Mouse (Mus musculus) forebrain, embryonic 14.5 days (tissue): ENCODE results near the gene Trpm8. TPM values are rescaled to one million over a fixed set of nuclear protein-coding genes. Genes with fewer than 3 reads are reported as not detected.

ENCODE experiments used
- ATAC-seq: fragments of 200-750 bp; cut with Nextera tagmentation; 2 replicates; pipeline ENCODE4 v1.8.0; 2017; ENCODE audit warnings: mild to moderate bottlenecking, moderate library complexity
- DNase-seq: peaks from one replicate; pipeline ENCODE4 v3.0.0-alpha.2; 2015; ENCODE audit warnings: low spot score
- H3K27ac ChIP-seq: fragments of 300-500 bp; sonication (generic); 2 replicates; pipeline ENCODE4 v1.5.1; 2014; ENCODE audit warnings: low read depth, mild to moderate bottlenecking, control low read depth, low read length, moderate library complexity
- H3K27me3 ChIP-seq: fragments of 300-500 bp; sonication (generic); replicated peaks from 2 replicates; pipeline ENCODE4 v1.6.1; 2014; ENCODE audit warnings: low read length, control low read depth, mixed read lengths; ENCODE audit not compliant: control insufficient read depth, insufficient read depth
- H3K36me3 ChIP-seq: fragments of 300-500 bp; sonication (generic); 2 replicates; pipeline ENCODE4 v1.6.1; 2014; ENCODE audit warnings: low read length, control low read depth; ENCODE audit not compliant: control insufficient read depth, insufficient read depth
- H3K4me1 ChIP-seq: fragments of 300-500 bp; sonication (generic); 2 replicates; pipeline ENCODE4 v1.6.1; 2014; ENCODE audit warnings: antibody characterized with exemption, low read length, control low read depth; ENCODE audit not compliant: control insufficient read depth, insufficient read depth
- H3K4me2 ChIP-seq: fragments of 300-500 bp; sonication (generic); 2 replicates; pipeline ENCODE4 v1.6.1; 2014; ENCODE audit warnings: mild to moderate bottlenecking, control low read depth, low read length
- H3K4me3 ChIP-seq: fragments of 300-500 bp; sonication (generic); 2 replicates; pipeline ENCODE4 v1.5.1; 2014; ENCODE audit warnings: low read depth, low read length, control low read depth
- H3K9ac ChIP-seq: fragments of 300-500 bp; sonication (generic); 2 replicates; pipeline ENCODE4 v1.6.1; 2014; ENCODE audit warnings: mild to moderate bottlenecking, low read length, control low read depth, moderate library complexity
- H3K9me3 ChIP-seq: fragments of 300-500 bp; sonication (generic); replicated peaks from 2 replicates; pipeline ENCODE4 v1.6.1; 2016; ENCODE audit warnings: low read length, control low read depth, mixed read lengths; ENCODE audit not compliant: control insufficient read depth
- WGBS: fragments of 180-500 bp; shearing (Covaris S2); extraction: QIAGEN DNeasy Blood & Tissue Kit; methylation state at CpG from one replicate; pipeline ENCODE4 v1.1.7; 2014; 5-methylcytosine and 5-hydroxymethylcytosine counted together
- polyA plus RNA-seq: library from polyadenylated mRNA; unstranded; fragments of >200 nt; fragmentation: Nextera tagmentation; extraction: Ambion mirVana; gene quantifications from 2 replicates; pipeline ENCODE4 v1.2.1, GENCODE M21; 2014

Gene Trpm8
- polyA plus RNA-seq, 1 experiment from 2014 or later: not detected

DNA sequence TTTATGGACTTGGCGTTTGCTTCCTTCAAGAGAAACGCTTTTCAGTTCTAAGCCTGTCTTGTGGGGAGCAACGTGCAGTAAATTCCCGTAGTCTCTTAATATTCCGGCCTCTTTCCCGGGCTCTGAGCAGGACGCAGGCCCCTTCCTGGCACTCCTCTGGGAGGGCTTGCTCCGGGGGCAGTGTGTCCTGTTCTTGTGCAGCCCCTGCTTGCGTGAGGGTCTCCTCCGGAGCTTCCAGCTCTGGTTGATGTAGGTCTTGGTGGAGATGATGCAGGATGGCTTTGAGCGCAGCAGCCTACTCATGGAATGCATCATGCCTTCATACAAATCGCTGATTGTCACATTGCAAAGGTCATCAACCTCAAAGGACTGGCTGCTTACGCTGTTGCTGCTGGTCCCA is 11.3 kb upstream of the Trpm8 start:
- WGBS: 89% methylated on average over 13 of the region's 13 CpGs
- H3K9me3 ChIP-seq: no peaks in the 10 kb centered on the region
- H3K36me3 ChIP-seq: peaks cover 91% of the 10 kb centered on the region
- DNase-seq: no peak
- no peak overlapping the region for H3K27ac ChIP-seq
- no peak overlapping the region for H3K4me2 ChIP-seq
- H3K27me3 ChIP-seq: no peaks in the 10 kb centered on the region
- no peaks in the 10 kb centered on the region for H3K4me1 ChIP-seq
- no peak overlapping the region for H3K9ac ChIP-seq
- ATAC-seq: no peak
- no peak overlapping the region for H3K4me3 ChIP-seq

DNA sequence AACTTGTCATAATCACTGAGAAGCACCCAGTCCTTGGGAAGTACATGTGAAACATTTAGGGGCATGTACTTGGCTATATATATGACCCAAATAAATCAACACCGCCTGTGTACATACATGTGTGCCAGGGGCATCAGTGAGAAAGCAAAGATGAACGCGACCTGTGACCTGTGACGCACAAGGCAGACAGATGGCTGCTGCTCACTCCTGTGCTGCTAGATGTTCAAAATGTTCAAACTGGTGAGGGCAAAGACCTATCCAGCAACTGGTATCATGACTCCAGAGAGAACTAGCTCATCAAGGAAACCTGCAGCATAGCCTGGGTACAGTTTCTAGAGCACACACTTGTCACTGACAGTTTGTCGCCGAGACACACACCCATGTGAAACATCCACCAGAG is 10.0 kb upstream of the Trpm8 start:
- H3K9ac ChIP-seq: no peak overlapping the region
- H3K27me3 ChIP-seq: no peaks in the 10 kb centered on the region
- H3K4me1 ChIP-seq: no peaks in the 10 kb centered on the region
- ATAC-seq (no peak), DNase-seq (no peak)
- H3K36me3 ChIP-seq: peaks cover 89% of the 10 kb centered on the region
- no peaks in the 10 kb centered on the region for H3K9me3 ChIP-seq
- WGBS: 95% methylated on average over 6 of the region's 6 CpGs
- no peak overlapping the region for H3K27ac ChIP-seq
- H3K4me3 ChIP-seq: no peak overlapping the region
- no peak overlapping the region for H3K4me2 ChIP-seq

DNA sequence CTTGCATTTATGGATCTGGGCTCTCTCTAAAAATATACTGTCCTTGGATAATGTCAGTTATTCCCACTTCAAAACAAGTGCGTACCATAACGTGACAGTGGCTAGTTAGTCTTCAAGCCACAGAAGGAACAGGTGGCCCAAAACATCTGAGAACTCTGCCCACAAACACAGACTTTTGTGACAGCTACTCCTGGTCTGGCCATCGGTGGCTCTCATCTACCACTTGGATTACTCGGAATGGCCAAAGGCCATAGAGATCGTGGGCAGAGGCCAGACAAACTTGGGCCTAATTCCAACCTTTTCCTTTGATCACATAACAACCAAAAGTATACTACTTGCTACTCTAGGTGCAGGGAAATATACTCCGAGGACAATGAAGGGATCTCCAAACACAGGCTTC is 9.4 kb upstream of the Trpm8 start:
- H3K9ac ChIP-seq: no peak overlapping the region
- no peak overlapping the region for H3K4me3 ChIP-seq
- H3K36me3 ChIP-seq: peaks cover 89% of the 10 kb centered on the region
- ATAC-seq (no peak), DNase-seq (no peak)
- H3K4me1 ChIP-seq: no peaks in the 10 kb centered on the region
- H3K27me3 ChIP-seq: no peaks in the 10 kb centered on the region
- H3K27ac ChIP-seq: no peak overlapping the region
- no peaks in the 10 kb centered on the region for H3K9me3 ChIP-seq
- H3K4me2 ChIP-seq: no peak overlapping the region
- 85% methylated on average over 6 of the region's 6 CpGs for WGBS

DNA sequence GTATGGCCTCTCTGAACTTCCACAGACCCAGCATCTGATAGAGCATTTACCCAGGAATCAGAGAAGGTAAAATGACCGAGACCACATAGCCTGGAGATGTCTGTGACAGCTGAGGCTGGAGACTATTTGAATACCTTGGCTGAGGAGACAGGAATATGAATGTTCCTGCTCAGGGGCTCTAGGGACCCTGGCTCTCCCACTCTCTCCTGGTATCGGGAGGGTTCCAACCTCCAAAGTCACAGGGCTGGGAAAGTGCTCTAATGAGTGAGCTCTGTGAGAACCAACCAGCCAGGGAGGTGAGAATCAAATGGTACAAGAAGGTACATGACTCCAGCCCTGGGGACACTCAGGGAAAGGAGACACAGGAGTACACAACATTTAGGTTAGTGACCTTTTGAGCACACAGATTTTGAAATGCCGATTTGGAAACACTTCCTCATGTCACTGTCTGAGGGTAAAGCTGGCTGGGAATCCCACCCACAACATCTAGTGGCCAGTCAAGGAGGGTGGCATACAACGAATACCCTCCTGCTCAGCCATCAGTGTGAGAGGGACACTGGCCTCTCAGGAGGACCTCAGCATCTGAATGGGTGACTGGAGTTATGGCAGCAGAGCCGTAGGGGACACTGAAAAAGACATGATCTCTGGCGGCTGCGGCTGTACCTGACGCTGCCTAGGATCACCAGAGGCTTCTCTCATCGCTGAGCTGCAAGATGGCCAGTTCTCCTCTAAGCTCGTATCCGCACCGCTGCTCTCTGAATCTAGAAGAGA is 7.7 kb upstream of the Trpm8 start:
- DNase-seq (no peak), ATAC-seq (no peak)
- no peaks in the 10 kb centered on the region for H3K9me3 ChIP-seq
- no peak overlapping the region for H3K4me2 ChIP-seq
- H3K27ac ChIP-seq: no peak overlapping the region
- H3K27me3 ChIP-seq: no peaks in the 10 kb centered on the region
- 89% methylated on average over 12 of the region's 12 CpGs for WGBS
- no peak overlapping the region for H3K9ac ChIP-seq
- H3K4me1 ChIP-seq: no peaks in the 10 kb centered on the region
- H3K36me3 ChIP-seq: peaks cover 89% of the 10 kb centered on the region
- H3K4me3 ChIP-seq: no peak overlapping the region

DNA sequence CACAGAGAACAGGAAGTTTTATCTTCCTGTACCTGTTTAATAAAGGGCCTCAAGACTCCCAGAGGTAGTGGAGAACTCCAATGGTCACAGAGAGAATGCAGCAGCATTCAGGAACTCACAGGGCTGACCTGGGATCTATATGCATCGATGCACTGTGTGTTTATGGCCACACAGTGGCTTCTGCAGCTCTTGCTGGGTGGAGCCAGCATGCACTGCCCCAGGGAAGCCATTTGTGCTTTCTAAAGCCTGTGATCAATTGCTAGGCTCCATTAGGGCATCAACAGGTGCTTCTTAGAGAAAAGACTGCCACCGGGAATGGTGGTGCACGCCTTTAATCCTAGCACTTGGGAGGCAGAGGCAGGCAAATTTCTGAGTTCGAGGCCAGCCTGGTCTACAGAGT is 4.6 kb upstream of the Trpm8 start:
- Histone ChIP-seq H3K27ac (no peak overlapping the region), H3K9ac (no peak overlapping the region), H3K27me3 (no peaks in the 10 kb centered on the region), H3K4me1 (peaks cover 14% of the 10 kb centered on the region), H3K36me3 (peaks cover 68% of the 10 kb centered on the region), H3K4me3 (no peak overlapping the region), H3K9me3 (no peaks in the 10 kb centered on the region), H3K4me2 (no peak overlapping the region)
- no peak for DNase-seq
- WGBS: 62% methylated on average over 4 of the region's 4 CpGs
- ATAC-seq: no peak

DNA sequence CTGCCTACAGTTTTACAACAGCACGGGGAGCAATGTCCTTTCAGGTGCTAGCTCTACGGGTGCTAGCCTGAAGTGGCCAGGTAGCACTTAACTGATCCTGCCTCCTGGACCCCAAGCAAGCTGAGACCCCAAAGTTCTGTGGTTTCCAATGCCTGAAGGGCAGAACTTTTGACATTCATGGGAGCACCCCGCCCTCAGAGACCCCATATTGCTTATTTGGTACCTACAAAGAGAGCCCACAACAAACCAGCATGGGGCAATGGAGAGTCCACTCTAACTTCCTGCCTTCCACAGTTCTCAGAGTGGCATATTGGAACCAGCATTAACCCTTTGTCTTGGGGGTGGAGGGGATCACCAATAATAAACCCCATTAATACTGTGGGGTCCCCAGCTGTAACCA is 4.1 kb upstream of the Trpm8 start:
- ATAC-seq: no peak
- no peaks in the 10 kb centered on the region for H3K27me3 ChIP-seq
- peaks cover 64% of the 10 kb centered on the region for H3K36me3 ChIP-seq
- 96% methylated on average over 3 of the region's 3 CpGs for WGBS
- no peak overlapping the region for H3K27ac ChIP-seq
- no peaks in the 10 kb centered on the region for H3K9me3 ChIP-seq
- no peak overlapping the region for H3K9ac ChIP-seq
- no peak overlapping the region for H3K4me3 ChIP-seq
- no peak for DNase-seq
- H3K4me2 ChIP-seq: no peak overlapping the region
- peaks cover 14% of the 10 kb centered on the region for H3K4me1 ChIP-seq

DNA sequence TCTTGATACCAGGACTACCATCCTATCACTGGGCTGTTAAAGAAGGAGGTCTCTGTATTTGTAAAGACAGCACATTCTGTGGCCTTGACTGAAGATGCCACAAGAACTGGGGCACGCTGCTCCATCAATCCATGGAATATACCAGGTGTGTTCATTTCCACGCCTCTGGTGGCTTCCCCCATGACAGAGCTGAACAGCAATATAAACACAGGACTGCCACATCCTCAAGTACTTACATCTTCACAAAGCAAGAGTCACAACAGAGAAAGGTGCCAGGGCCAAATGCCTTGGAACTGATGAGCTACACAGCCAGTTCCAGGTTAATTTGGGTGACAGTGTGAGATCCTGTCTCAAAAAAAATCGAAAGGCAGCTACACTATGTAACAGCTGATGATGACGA is 3.6 kb upstream of the Trpm8 start:
- Histone ChIP-seq H3K36me3 (peaks cover 59% of the 10 kb centered on the region), H3K27me3 (no peaks in the 10 kb centered on the region), H3K4me2 (no peak overlapping the region), H3K4me1 (peaks cover 14% of the 10 kb centered on the region), H3K9me3 (no peaks in the 10 kb centered on the region), H3K9ac (no peak overlapping the region), H3K4me3 (no peak overlapping the region), H3K27ac (no peak overlapping the region)
- no peak for ATAC-seq
- DNase-seq: no peak
- WGBS: 83% methylated on average over 4 of the region's 4 CpGs

DNA sequence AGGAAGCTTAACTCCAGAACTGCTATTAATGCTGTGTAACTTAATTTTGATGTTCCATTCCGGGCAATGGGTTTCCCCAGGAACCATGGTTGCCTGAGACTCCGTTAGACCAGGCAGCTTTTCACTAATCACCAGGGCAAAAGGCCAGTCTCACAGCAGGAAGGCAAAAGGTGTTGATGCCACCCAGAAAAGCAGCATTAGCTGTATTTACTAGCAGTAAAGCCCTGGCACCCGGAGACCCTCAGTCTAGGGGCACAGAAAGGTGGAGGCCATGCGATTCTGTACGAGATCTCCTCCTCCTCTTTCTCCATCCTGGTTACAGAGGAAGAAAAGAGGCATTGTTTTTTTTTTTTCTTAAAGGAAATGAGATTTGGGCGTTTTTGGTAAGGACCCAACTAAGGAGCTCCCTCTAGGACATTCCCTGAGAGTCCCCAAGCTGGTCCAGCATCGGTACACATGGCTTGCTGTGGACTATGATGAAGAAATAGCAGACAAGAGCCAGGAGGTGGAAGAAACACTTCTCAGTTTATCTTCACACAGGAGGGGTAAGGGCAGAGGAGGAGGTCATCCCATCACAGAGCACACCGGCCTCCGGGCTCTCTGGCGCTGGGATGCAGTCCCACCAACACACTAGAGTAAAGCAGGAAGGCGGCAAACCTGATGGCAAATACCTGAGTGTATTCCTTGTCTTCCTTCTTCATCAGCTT is 2.9 kb upstream of the Trpm8 start:
- Histone ChIP-seq H3K4me3 (no peak overlapping the region), H3K4me1 (peaks cover 14% of the 10 kb centered on the region), H3K27me3 (no peaks in the 10 kb centered on the region), H3K27ac (no peak overlapping the region), H3K9ac (no peak overlapping the region), H3K9me3 (no peaks in the 10 kb centered on the region), H3K36me3 (peaks cover 52% of the 10 kb centered on the region), H3K4me2 (no peak overlapping the region)
- WGBS: 72% methylated on average over 11 of the region's 11 CpGs
- DNase-seq: no peak
- no peak for ATAC-seq

DNA sequence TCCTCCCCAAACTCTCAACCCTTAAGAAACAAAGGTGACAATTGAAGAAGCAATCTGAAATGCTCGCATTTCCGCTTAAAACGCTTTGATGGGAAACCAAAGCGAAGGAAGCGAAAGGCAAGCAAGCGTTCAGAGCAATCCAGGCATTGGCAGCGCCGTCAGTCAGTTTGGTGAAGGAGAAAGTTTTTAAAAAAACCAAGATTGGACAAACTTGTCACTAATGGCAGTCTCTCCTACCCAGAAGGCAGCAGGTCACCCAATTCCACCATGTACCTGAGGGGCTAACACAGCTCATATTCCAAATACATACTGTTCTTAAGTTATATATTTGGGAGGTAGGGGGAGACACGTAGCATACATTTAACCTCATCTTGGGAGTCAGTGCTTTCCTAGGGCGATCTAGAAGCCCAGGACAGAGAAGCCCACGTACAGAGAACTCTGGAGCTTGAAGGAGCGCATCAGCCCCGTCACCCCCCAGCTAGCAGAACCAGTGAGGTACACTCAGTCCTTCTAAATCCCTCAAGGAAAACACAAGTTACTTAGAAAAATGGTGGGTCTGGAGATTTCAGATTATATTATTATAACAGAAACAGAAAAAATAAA is 2.3 kb upstream of the Trpm8 start:
- no peak for DNase-seq
- no peaks in the 10 kb centered on the region for H3K9me3 ChIP-seq
- no peak for ATAC-seq
- peaks cover 45% of the 10 kb centered on the region for H3K36me3 ChIP-seq
- H3K4me1 ChIP-seq: peaks cover 14% of the 10 kb centered on the region
- H3K4me3 ChIP-seq: no peak overlapping the region
- peak overlapping the region; percentile 73; the same call in 1 of the 2 replicates for H3K9ac ChIP-seq
- H3K4me2 ChIP-seq: peak overlapping the region; percentile 59; the same call in 1 of the 2 replicates
- WGBS: 71% methylated on average over 13 of the region's 13 CpGs
- no peaks in the 10 kb centered on the region for H3K27me3 ChIP-seq
- no peak overlapping the region for H3K27ac ChIP-seq
